Mouse (Mus musculus): ENCODE data around the gene Fnbp1l. TPM values are rescaled to one million over a fixed set of nuclear protein-coding genes. Genes with fewer than 3 reads are reported as not detected.

Fnbp1l gene
- polyA plus RNA-seq, 1 experiment from 2014 or later = 4.0 TPM

DNA sequence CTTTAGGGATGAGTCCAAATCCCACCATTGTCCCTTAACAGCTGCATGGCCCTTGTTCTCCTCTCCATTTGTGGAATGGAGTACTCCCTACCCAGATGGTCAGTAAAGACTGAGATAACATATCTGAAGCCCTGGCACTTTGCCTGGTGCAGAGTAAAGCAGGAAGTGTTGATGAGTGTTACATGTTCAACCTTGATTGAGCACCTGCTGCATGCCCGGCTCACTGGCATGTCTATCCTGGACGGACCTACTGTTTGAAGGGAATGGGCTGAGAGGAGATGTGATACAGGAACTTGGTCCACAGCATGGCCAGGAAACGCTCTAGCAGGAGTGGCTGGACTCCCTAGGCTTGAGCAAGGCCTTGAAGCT lies 103.2 kb downstream of the Fnbp1l start:
- Histone ChIP-seq H3K4me3 (ENCODE audit: low read depth, low read length) (no peak overlapping the region), H3K36me3 (replicated peaks; ENCODE audit: insufficient read depth, low read length) (peaks cover 5% of the 10 kb centered on the region; the same call in 1 of the 2 replicates), H3K4me1 (ENCODE audit: insufficient read depth) (peaks cover 2% of the 10 kb centered on the region), H3K27me3 (ENCODE audit: insufficient read depth, low read length) (no peaks in the 10 kb centered on the region), H3K9ac (replicated peaks) (no peak overlapping the region), H3K9me3 (ENCODE audit: low read length) (no peaks in the 10 kb centered on the region), H3K27ac (ENCODE audit: low read depth) (no peak overlapping the region), H3K4me2 (ENCODE audit: low read depth, low read length) (no peak overlapping the region)
- WGBS (ENCODE audit: insufficient replicate concordance) = 77% methylated on average over 3 of the region's 3 CpGs
- DNase-seq (no peak), ATAC-seq (no peak)
- TF ChIP-seq CTCF (IDR thresholded peaks at IDR 0.05; ENCODE audit: low read depth) (no peak), EP300 (IDR thresholded peaks at IDR 0.05; ENCODE audit: low read depth) (no peak)

DNA sequence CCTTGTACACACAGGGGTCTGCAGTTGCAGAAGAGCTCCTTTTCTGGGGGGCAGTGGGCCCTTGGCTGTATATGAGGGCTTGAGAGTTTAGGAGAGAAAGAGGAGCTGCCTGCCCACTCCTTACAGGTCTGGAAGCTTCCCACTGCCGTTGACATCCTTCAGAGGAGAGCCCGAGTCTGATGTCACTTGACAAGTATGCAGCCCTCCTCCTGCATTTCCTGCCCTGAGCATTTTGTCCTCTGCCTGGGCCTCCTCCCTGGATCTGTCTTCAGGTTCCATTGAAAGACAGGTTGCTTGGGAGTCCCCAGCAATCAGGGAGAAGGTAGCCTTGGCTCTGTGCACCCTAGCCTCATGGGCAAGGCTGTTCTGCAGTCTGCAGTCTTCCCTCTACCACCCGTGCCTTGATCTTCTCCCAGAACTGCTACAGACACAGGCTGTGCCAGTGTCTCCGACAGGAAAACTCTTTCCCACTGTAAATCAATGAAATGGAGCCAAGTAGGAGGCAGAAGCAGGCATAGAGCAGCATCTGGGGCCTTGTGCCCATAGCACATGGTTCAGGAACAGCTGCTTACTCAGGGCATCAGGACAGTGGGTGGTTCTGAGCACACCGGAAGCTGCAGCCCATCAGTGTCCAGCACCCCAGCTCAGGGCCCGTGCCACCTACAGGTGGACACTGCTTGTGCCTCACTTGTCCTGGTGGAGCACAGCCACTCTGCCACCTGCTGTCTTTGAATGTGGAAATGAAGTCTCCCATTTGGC lies 103.8 kb downstream of the Fnbp1l start:
- Histone ChIP-seq H3K27ac (ENCODE audit: low read depth) (no peak overlapping the region), H3K9me3 (ENCODE audit: low read length) (no peaks in the 10 kb centered on the region), H3K4me2 (ENCODE audit: low read depth, low read length) (no peak overlapping the region), H3K4me1 (ENCODE audit: insufficient read depth) (peaks cover 8% of the 10 kb centered on the region), H3K9ac (replicated peaks) (no peak overlapping the region), H3K36me3 (replicated peaks; ENCODE audit: insufficient read depth, low read length) (peaks cover 5% of the 10 kb centered on the region; the same call in 1 of the 2 replicates), H3K4me3 (ENCODE audit: low read depth, low read length) (no peak overlapping the region), H3K27me3 (ENCODE audit: insufficient read depth, low read length) (no peaks in the 10 kb centered on the region)
- TF ChIP-seq CTCF (IDR thresholded peaks at IDR 0.05; ENCODE audit: low read depth) = no peak
- TF ChIP-seq EP300 (IDR thresholded peaks at IDR 0.05; ENCODE audit: low read depth) = no peak
- 59% methylated on average over 6 of the region's 6 CpGs for WGBS (ENCODE audit: insufficient replicate concordance)
- no peak for DNase-seq
- no peak for ATAC-seq

DNA sequence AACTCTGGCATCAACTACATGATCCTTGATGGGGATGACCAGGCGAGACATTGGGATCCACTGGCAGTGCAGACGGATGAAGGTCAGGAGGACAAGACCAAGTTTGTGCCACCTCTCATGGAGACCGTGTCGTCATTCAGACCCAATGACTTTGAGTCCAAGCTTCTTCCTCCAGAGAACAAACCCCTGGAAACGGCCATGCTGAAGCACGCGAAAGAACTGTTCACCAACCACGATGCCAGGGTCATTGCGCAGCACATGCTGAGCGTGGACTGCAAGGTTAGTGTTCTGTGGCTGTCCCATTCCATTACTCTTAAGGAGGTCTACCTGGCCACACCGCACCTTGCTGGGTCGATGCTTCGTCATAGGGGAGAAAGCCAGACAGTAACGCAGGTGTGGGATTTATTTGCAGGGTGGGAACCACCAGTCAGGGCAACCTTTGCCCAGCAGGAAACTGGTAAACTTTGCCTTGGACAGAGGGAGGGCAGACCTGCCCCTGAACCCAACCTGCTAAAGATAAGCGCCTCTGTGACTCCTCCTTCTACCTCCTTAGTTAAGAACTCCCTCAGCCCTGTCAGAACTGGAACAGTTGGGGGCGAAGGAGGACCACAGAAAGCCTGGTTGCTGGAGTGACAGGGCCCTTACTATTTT lies 106.7 kb downstream of the Fnbp1l start:
- DNase-seq (peak; percentile 24), ATAC-seq (no peak)
- H3K4me2 ChIP-seq (ENCODE audit: low read depth, low read length) = peak overlapping the region; percentile 44
- TF ChIP-seq EP300 (IDR thresholded peaks at IDR 0.05; ENCODE audit: low read depth) (no peak), CTCF (IDR thresholded peaks at IDR 0.05; ENCODE audit: low read depth) (no peak)
- H3K27ac ChIP-seq (ENCODE audit: low read depth) = peak overlapping the region; percentile 81
- no peak overlapping the region for H3K4me3 ChIP-seq (ENCODE audit: low read depth, low read length)
- peaks cover 16% of the 10 kb centered on the region for H3K4me1 ChIP-seq (ENCODE audit: insufficient read depth)
- no peaks in the 10 kb centered on the region for H3K9me3 ChIP-seq (ENCODE audit: low read length)
- WGBS (ENCODE audit: insufficient replicate concordance) = 63% methylated on average over 16 of the region's 16 CpGs
- no peaks in the 10 kb centered on the region for H3K27me3 ChIP-seq (ENCODE audit: insufficient read depth, low read length)
- peaks cover 5% of the 10 kb centered on the region; the same call in 1 of the 2 replicates for H3K36me3 ChIP-seq (replicated peaks; ENCODE audit: insufficient read depth, low read length)
- no peak overlapping the region; the same call in 1 of the 2 replicates for H3K9ac ChIP-seq (replicated peaks)

DNA sequence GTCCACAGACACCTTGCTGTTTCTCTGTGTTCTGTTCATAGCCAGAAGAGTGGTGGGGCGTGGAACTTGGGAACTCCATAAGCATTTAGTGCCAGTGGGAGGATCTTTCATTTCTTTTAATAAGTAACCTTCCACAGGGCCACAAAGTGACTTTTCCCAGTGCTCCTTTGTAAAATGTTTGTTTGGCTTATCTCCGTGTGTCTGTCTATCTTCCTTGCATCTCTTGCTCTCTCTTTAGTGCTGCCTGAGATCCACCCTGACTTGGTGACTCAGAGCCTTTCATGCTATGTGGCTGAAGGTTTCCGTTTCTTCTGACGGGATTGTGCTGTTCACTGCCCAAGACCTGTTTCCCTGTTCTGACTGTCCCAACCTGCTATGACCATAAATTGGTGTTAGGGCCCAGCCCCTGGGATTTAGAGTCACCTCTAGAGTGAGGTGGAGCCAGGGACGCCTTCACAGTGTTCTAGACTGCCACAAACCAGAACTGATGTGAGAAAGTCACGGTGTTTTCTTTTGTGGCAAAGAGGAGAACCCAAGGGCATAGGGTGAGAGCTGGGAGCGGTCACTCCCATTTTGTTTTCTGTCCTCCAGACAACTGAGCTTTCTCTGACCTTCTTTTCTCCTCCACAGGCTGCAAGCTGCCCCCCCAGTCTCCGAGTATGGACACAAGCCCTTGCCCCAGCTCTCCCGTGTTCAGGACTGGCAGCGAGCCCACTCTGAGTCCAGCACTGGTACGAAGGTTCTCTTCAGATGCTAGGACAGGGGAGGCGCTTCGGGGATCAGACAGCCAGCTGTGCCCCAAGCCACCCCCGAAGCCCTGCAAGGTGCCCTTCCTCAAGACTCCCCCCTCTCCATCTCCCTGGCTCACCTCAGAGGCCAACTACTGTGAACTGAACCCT lies 107.5 kb downstream of the Fnbp1l start:
- peak; percentile 56 for DNase-seq
- 58% methylated on average over 14 of the region's 14 CpGs for WGBS (ENCODE audit: insufficient replicate concordance)
- H3K9ac ChIP-seq (replicated peaks) = peak overlapping the region; percentile 16; the same call in 1 of the 2 replicates
- ATAC-seq = no peak
- H3K36me3 ChIP-seq (replicated peaks; ENCODE audit: insufficient read depth, low read length) = peaks cover 5% of the 10 kb centered on the region; the same call in 1 of the 2 replicates
- no peaks in the 10 kb centered on the region for H3K9me3 ChIP-seq (ENCODE audit: low read length)
- no peaks in the 10 kb centered on the region for H3K27me3 ChIP-seq (ENCODE audit: insufficient read depth, low read length)
- H3K4me3 ChIP-seq (ENCODE audit: low read depth, low read length) = no peak overlapping the region
- TF ChIP-seq CTCF (IDR thresholded peaks at IDR 0.05; ENCODE audit: low read depth) = no peak
- no peak for TF ChIP-seq EP300 (IDR thresholded peaks at IDR 0.05; ENCODE audit: low read depth)
- H3K4me2 ChIP-seq (ENCODE audit: low read depth, low read length) = peak overlapping the region; percentile 44
- peaks cover 16% of the 10 kb centered on the region for H3K4me1 ChIP-seq (ENCODE audit: insufficient read depth)
- H3K27ac ChIP-seq (ENCODE audit: low read depth) = peak overlapping the region; percentile 81

DNA sequence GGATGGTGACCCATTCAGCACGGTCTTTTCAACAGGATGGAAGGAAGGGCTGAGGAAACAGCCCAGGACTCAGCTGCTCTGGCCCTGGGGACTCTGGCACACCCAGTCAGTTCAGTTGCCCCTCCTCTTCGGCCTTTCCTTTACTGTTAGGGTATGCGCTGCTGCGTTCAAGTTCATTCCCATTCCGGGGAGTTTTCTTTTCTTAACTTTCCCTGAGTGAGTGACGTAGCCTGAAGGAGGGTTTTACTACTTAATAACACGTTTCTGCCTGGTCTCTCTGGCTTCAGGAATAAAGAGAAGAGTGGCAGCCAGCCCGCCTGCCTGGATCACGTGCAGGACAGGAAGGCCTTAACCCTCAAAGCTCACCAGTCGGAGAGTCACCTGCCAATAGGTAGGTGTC lies 108.6 kb downstream of the Fnbp1l start:
- ATAC-seq = no peak
- H3K36me3 ChIP-seq (replicated peaks; ENCODE audit: insufficient read depth, low read length) = 0 out of 2 replicates have a peak, but pooled peaks cover 5% of the 10 kb centered on the region
- no peaks in the 10 kb centered on the region for H3K27me3 ChIP-seq (ENCODE audit: insufficient read depth, low read length)
- DNase-seq = no peak
- peaks cover 16% of the 10 kb centered on the region for H3K4me1 ChIP-seq (ENCODE audit: insufficient read depth)
- 48% methylated on average over 10 of the region's 10 CpGs for WGBS (ENCODE audit: insufficient replicate concordance)
- no peak overlapping the region for H3K9ac ChIP-seq (replicated peaks)
- TF ChIP-seq CTCF (IDR thresholded peaks at IDR 0.05; ENCODE audit: low read depth) (no peak), EP300 (IDR thresholded peaks at IDR 0.05; ENCODE audit: low read depth) (no peak)
- H3K4me3 ChIP-seq (ENCODE audit: low read depth, low read length) = no peak overlapping the region
- peak overlapping the region; percentile 81 for H3K27ac ChIP-seq (ENCODE audit: low read depth)
- H3K4me2 ChIP-seq (ENCODE audit: low read depth, low read length) = 0 out of 2 replicates have a peak overlapping the region, but pooled peaks have one; percentile 18
- no peaks in the 10 kb centered on the region for H3K9me3 ChIP-seq (ENCODE audit: low read length)
